Mouse (Mus musculus): Measurements from ENCODE around the gene Ngrn. TPM values are rescaled to one million over a fixed set of nuclear protein-coding genes. Genes with fewer than 3 reads are reported as not detected.

The Ngrn gene
- polyA plus RNA-seq, 1 experiment: 67.1 TPM

DNA sequence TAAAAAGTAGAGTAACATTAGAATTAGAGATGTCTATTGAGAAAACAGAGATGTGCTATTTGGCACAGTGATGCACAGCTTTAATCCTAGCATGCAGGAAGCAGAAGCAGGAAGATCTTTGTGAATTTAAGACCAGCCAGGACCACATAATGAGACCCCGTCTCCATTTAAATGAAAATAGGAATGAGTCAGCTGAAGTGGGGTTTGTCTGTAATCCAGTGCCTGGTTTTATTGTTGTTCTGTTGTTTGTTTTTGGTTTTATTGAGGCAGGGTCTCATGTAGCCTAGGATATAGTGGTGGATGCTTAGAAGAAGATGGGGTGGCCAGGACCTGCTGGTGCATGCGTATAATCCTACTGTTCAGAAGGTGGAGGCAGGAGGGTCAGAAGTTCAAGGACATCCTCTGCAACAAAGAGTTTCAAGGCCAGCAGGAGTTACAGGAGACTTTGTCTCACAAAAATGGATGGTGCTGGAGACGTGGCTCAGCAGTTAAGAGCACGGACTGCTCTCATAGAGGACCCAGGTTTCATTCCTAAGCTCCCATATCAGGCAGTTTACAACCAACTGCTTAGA lies 39.8 kb upstream of the Ngrn start:
- Histone ChIP-seq H3K27me3 (ENCODE audit: control insufficient read depth, insufficient read depth, low read length) (no peaks in the 10 kb centered on the region), H3K4me3 (replicated peaks; ENCODE audit: insufficient read depth, low read depth, low read length) (no peak overlapping the region), H3K4me1 (ENCODE audit: control insufficient read depth, insufficient read depth, low read length) (no peaks in the 10 kb centered on the region), H3K27ac (ENCODE audit: insufficient read depth, low read length) (no peak overlapping the region)
- 91% methylated on average over 4 of the region's 4 CpGs for WGBS
- no peak for DNase-seq
- TF ChIP-seq CTCF (IDR thresholded peaks at IDR 0.05; ENCODE audit: borderline replicate concordance, insufficient read depth, low read depth, low read length) (no peak), POLR2A (IDR thresholded peaks at IDR 0.05; ENCODE audit: borderline replicate concordance, insufficient read depth, low read length) (no peak)

DNA sequence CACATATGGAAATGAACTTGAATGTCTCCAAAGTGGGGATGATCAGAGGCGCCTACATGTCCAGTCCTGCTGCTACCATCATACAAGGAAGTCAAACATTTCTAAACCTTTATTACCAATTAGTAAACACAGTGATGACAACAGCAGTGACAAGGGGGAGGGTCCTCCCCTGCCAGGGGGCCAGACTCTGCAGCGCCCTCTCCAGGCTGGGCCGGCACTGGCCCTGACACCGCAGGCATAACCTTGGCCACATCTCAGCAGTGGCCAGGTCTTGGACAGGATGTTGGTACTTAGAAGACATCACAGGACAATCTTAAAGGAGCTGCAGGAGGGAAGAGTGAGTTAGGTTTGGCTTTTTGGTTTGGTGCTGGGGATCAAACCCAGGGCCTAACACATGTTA lies 34.0 kb upstream of the Ngrn start:
- H3K4me1 ChIP-seq (ENCODE audit: control insufficient read depth, insufficient read depth, low read length): no peaks in the 10 kb centered on the region
- no peak for DNase-seq
- H3K27me3 ChIP-seq (ENCODE audit: control insufficient read depth, insufficient read depth, low read length): no peaks in the 10 kb centered on the region
- no peak overlapping the region for H3K4me3 ChIP-seq (replicated peaks; ENCODE audit: insufficient read depth, low read depth, low read length)
- WGBS: 93% methylated on average over 4 of the region's 4 CpGs
- TF ChIP-seq POLR2A (IDR thresholded peaks at IDR 0.05; ENCODE audit: borderline replicate concordance, insufficient read depth, low read length) (no peak), CTCF (IDR thresholded peaks at IDR 0.05; ENCODE audit: borderline replicate concordance, insufficient read depth, low read depth, low read length) (no peak)
- no peak overlapping the region for H3K27ac ChIP-seq (ENCODE audit: insufficient read depth, low read length)

DNA sequence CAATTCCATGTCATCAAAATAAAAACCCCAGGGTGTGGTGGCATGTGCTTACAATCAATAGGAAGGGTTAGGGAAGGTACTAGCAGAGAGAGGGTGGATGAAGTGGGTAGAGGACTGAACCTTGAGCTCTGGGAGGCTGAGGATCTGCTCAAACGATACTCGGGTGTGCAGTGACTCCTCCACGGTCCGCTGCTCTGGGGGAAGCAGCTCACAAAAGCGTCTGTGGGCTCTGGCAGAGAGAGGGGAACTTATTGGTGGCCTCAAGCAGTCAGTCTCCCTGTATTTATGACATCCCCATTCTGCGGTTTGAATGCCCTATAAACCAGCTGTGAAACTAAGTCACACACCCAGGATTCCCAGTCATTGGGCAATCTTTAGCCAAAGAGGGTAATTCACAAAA lies 30.8 kb upstream of the Ngrn start:
- no peaks in the 10 kb centered on the region for H3K27me3 ChIP-seq (ENCODE audit: control insufficient read depth, insufficient read depth, low read length)
- H3K4me1 ChIP-seq (ENCODE audit: control insufficient read depth, insufficient read depth, low read length): peaks cover 3% of the 10 kb centered on the region; the same call in 1 of the 2 replicates
- H3K27ac ChIP-seq (ENCODE audit: insufficient read depth, low read length): no peak overlapping the region
- 31% methylated on average over 6 of the region's 6 CpGs for WGBS
- H3K4me3 ChIP-seq (replicated peaks; ENCODE audit: insufficient read depth, low read depth, low read length): no peak overlapping the region
- no peak for DNase-seq
- no peak for TF ChIP-seq POLR2A (IDR thresholded peaks at IDR 0.05; ENCODE audit: borderline replicate concordance, insufficient read depth, low read length)
- TF ChIP-seq CTCF (IDR thresholded peaks at IDR 0.05; ENCODE audit: borderline replicate concordance, insufficient read depth, low read depth, low read length): no peak

DNA sequence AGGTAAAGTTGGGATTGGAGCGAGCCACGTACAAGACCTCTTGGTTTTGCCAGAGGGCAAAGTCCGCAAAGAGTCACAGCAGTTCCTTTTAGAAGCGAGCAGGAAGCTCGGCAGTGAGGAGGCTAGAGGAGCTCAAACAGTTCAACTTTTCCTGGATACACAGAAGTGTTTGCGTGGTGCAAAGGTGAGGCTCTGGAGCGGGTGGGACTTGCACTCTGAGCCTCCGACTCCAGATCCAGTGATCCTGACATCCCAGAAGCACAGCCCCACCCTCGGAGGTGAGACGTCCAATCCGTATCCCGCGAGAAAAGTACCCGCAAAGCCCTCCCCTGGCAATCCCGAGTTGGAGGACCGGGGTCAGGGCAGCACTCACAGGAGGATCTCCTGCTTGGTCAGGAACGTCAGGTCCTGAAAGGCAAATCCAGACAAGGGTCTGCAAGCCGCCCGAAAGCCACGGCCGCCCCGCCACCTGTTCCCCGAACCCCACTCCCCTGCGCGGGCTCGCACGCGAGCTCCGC lies 29.0 kb upstream of the Ngrn start:
- Histone ChIP-seq H3K4me1 (ENCODE audit: control insufficient read depth, insufficient read depth, low read length) (peaks cover 3% of the 10 kb centered on the region; the same call in 1 of the 2 replicates), H3K27me3 (ENCODE audit: control insufficient read depth, insufficient read depth, low read length) (no peaks in the 10 kb centered on the region), H3K27ac (ENCODE audit: insufficient read depth, low read length) (no peak overlapping the region), H3K4me3 (replicated peaks; ENCODE audit: insufficient read depth, low read depth, low read length) (peak overlapping the region; percentile 77)
- no peak for TF ChIP-seq POLR2A (IDR thresholded peaks at IDR 0.05; ENCODE audit: borderline replicate concordance, insufficient read depth, low read length)
- no peak for TF ChIP-seq CTCF (IDR thresholded peaks at IDR 0.05; ENCODE audit: borderline replicate concordance, insufficient read depth, low read depth, low read length)
- no peak for DNase-seq
- WGBS: 4% methylated on average over 29 of the region's 29 CpGs

DNA sequence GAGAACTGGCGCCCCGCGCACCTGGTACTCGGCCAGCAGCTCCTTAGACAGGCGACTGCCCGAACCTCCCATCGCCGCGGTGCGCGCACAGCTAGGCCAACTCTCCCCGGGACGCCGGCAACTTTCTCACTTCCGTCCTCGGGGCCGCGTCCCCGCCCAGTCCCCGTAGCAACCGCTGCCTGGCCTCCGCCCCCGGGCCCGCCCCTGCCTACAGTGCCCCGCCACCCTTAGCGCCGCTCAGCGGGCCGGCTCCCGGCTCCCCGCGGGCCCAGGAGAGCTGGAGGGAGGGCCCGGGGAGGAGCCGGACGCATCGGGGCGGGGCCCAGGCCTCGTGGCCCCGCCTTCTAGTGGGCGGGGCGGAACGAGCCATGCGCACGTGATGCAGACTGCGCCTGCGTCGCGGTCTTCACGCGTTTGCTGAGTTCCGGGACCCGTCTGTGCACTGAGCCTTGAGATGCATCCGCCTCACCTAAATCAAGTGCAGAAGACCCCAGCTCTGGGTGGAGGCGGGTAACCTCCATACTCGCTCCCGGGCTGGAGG lies 28.5 kb upstream of the Ngrn start, which contains the start of the genes Cib1 and Gdpgp1:
TSS of gene Cib1 (minus strand) at position 325 of the 541 bp plus-strand sequence.
TSS of gene Gdpgp1 (plus strand) at position 377 of the 541 bp plus-strand sequence.
- Histone ChIP-seq H3K27ac (ENCODE audit: insufficient read depth, low read length) (no peak within 1 kb of the TSS), H3K27me3 (ENCODE audit: control insufficient read depth, insufficient read depth, low read length) (no peaks in the 10 kb centered on the region), H3K4me1 (ENCODE audit: control insufficient read depth, insufficient read depth, low read length) (peaks cover 3% of the 10 kb centered on the region; the same call in 1 of the 2 replicates), H3K4me3 (replicated peaks; ENCODE audit: insufficient read depth, low read depth, low read length) (peak within 1 kb of the TSS; percentile 77)
- TF ChIP-seq POLR2A (IDR thresholded peaks at IDR 0.05; ENCODE audit: borderline replicate concordance, insufficient read depth, low read length) (peak; percentile 95), CTCF (IDR thresholded peaks at IDR 0.05; ENCODE audit: borderline replicate concordance, insufficient read depth, low read depth, low read length) (no peak)
- DNase-seq: peak; percentile 91 to 93
- 1% methylated on average over 55 of the region's 56 CpGs for WGBS

DNA sequence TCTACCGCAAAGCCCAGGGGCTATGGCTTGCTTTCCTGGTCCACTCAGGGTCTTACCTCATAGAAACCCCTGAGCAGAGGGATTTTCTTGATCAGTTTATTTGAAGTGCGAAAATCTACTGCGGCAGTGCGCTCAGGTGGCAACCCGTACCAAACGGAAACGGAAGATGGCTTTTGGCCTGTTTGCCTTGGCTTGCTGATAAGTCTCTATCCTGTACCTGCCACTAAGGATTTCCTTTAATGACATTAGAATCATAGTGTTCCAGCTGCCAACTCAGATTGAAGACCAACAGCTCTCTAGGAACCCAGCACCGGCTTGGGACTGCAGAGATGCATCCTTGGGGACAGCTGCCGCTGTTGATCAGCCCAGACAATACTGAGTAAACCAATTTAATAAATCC lies 27.2 kb upstream of the Ngrn start:
- no peaks in the 10 kb centered on the region for H3K27me3 ChIP-seq (ENCODE audit: control insufficient read depth, insufficient read depth, low read length)
- TF ChIP-seq POLR2A (IDR thresholded peaks at IDR 0.05; ENCODE audit: borderline replicate concordance, insufficient read depth, low read length): no peak
- DNase-seq: no peak
- 65% methylated on average over 9 of the region's 9 CpGs for WGBS
- H3K4me3 ChIP-seq (replicated peaks; ENCODE audit: insufficient read depth, low read depth, low read length): peak overlapping the region; percentile 7
- H3K4me1 ChIP-seq (ENCODE audit: control insufficient read depth, insufficient read depth, low read length): peaks cover 3% of the 10 kb centered on the region; the same call in 1 of the 2 replicates
- H3K27ac ChIP-seq (ENCODE audit: insufficient read depth, low read length): no peak overlapping the region

DNA sequence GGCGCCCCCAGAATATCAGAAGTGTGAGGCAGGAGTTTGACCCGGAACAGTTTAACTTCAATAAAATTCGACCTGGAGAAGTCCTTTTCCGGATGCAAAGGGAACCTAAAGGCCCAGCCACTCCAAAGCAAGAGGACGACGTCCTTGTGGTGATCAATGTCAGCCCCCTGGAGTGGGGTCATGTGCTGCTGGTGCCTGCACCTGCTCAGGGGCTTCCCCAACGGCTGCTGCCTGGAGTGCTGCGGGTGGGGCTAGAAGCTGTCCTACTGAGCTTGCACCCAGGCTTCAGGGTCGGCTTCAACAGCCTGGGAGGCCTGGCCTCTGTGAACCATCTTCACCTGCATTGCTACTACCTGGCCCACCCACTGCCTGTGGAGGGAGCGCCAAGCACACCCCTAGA lies 22.5 kb upstream of the Ngrn start:
- WGBS: 85% methylated on average over 10 of the region's 10 CpGs
- Histone ChIP-seq H3K4me1 (ENCODE audit: control insufficient read depth, insufficient read depth, low read length) (peaks cover 3% of the 10 kb centered on the region; the same call in 1 of the 2 replicates), H3K27ac (ENCODE audit: insufficient read depth, low read length) (no peak overlapping the region), H3K27me3 (ENCODE audit: control insufficient read depth, insufficient read depth, low read length) (no peaks in the 10 kb centered on the region), H3K4me3 (replicated peaks; ENCODE audit: insufficient read depth, low read depth, low read length) (no peak overlapping the region)
- no peak for TF ChIP-seq CTCF (IDR thresholded peaks at IDR 0.05; ENCODE audit: borderline replicate concordance, insufficient read depth, low read depth, low read length)
- no peak for TF ChIP-seq POLR2A (IDR thresholded peaks at IDR 0.05; ENCODE audit: borderline replicate concordance, insufficient read depth, low read length)
- no peak for DNase-seq

DNA sequence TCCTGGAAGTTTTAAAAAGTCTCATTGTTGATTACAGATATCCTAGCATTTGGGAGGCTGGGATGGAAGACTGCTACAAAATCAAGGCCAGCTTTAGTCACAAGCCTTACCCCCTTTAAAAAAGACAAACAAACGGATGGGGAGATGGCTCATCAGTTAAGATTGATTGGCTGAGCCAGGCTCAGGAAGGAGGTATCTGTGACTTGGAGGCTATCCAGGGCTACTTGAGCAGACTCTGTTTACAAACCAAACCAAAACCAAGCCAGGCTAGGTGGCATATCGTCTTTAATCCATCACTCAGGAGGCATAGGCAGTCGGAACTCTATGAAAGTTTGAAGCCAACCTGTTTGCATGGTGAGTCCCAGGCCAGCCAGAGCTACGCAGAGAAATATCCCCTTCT lies 19.4 kb upstream of the Ngrn start:
- no peak overlapping the region for H3K27ac ChIP-seq (ENCODE audit: insufficient read depth, low read length)
- H3K4me3 ChIP-seq (replicated peaks; ENCODE audit: insufficient read depth, low read depth, low read length): no peak overlapping the region
- H3K27me3 ChIP-seq (ENCODE audit: control insufficient read depth, insufficient read depth, low read length): no peaks in the 10 kb centered on the region
- DNase-seq: no peak
- no peak for TF ChIP-seq CTCF (IDR thresholded peaks at IDR 0.05; ENCODE audit: borderline replicate concordance, insufficient read depth, low read depth, low read length)
- TF ChIP-seq POLR2A (IDR thresholded peaks at IDR 0.05; ENCODE audit: borderline replicate concordance, insufficient read depth, low read length): no peak
- no peaks in the 10 kb centered on the region for H3K4me1 ChIP-seq (ENCODE audit: control insufficient read depth, insufficient read depth, low read length)
- 83% methylated on average over 4 of the region's 4 CpGs for WGBS

All from cerebellum, adult 2 months (tissue).